Comparison of ENCODE assay signal across 21 mouse cellular contexts in genomic region chr14:88013186-88013585, GRCm38 (mm10).
DNase-seq lines count a peak whose midpoint lies in the region; ATAC-seq and TF ChIP-seq lines count a peak whose summit lies in the region.
"Had no signal": no experiment of that assay in that cellular context is flagged by ENCODE, and none has a peak within 500 bp of the region (broad histone marks: within the 10 kb centered on the region; RNA-seq: fewer than 3 reads in every experiment).

No protein-coding gene starts in this region.

- H3K36me3 ChIP-seq in lung, embryonic 15.5 days, result no peaks in the 10 kb centered on the region
- H3K36me3 ChIP-seq in lung, postnatal 0 days (ENCODE audit: insufficient read depth, low read length), result no peaks in the 10 kb centered on the region
- H3K36me3 ChIP-seq: embryonic facial prominence, embryonic 13.5 days; forebrain, embryonic 12.5 days; G1E; heart, embryonic 13.5 days; hindbrain, embryonic 15.5 days had no signal

- no peaks in the 10 kb centered on the region for H3K9me3 ChIP-seq in lung, embryonic 15.5 days
- H3K9me3 ChIP-seq in lung, postnatal 0 days (ENCODE audit: low read length), result no peaks in the 10 kb centered on the region
- H3K9me3 ChIP-seq: embryonic facial prominence, embryonic 13.5 days; forebrain, embryonic 12.5 days; G1E; heart, embryonic 13.5 days; hindbrain, embryonic 15.5 days had no signal

- no peak overlapping the region for H3K9ac ChIP-seq in lung, embryonic 15.5 days
- no peak overlapping the region for H3K9ac ChIP-seq in lung, postnatal 0 days (replicated peaks; ENCODE audit: low read depth)
- H3K9ac ChIP-seq: embryonic facial prominence, embryonic 13.5 days; forebrain, embryonic 12.5 days; heart, embryonic 13.5 days; hindbrain, embryonic 15.5 days had no signal

- H3K4me2 ChIP-seq in lung, embryonic 15.5 days, result no peak overlapping the region
- H3K4me2 ChIP-seq in lung, postnatal 0 days (replicated peaks; ENCODE audit: low read depth, low read length), result no peak overlapping the region
- H3K4me2 ChIP-seq: embryonic facial prominence, embryonic 13.5 days; forebrain, embryonic 12.5 days; heart, embryonic 13.5 days; hindbrain, embryonic 15.5 days had no signal

- no peak overlapping the region for H3K27ac ChIP-seq in lung, embryonic 15.5 days
- no peak overlapping the region for H3K27ac ChIP-seq in lung, postnatal 0 days (ENCODE audit: low read length)
- H3K27ac ChIP-seq: embryonic facial prominence, embryonic 13.5 days; forebrain, embryonic 12.5 days; heart, embryonic 13.5 days; hindbrain, embryonic 15.5 days had no signal

- DNase-seq in adrenal gland, postnatal 10 days, result peak; percentile 3
- no peak for DNase-seq in adrenal gland, adult 18-20 months (ENCODE audit: low spot score in 2 of 2)
- DNase-seq in heart, postnatal 4 days, result peak; percentile 9
- DNase-seq in heart, postnatal 14 days, result no peak
- DNase-seq in lung, postnatal 0 days (ENCODE audit: low spot score), result no peak
- DNase-seq in gastrocnemius, postnatal 25 days, result peak; percentile 23
- DNase-seq in cerebellum, adult 11 months, result no peak
- DNase-seq: adrenal gland, postnatal 14 days; B cell, adult 2 months; cerebellum, adult 18-20 months; cerebellum, adult 9-11 months; cerebellum, postnatal 36 days; heart, adult 11 months had no signal

- TF ChIP-seq EP300 in lung, postnatal 0 days (IDR thresholded peaks at IDR 0.05), result no peak

- H3K4me3 ChIP-seq in lung, embryonic 15.5 days, result no peak overlapping the region
- H3K4me3 ChIP-seq in lung, postnatal 0 days (ENCODE audit: low read depth, low read length), result no peak overlapping the region
- H3K4me3 ChIP-seq: embryonic facial prominence, embryonic 13.5 days; forebrain, embryonic 12.5 days; heart, embryonic 13.5 days; hindbrain, embryonic 15.5 days had no signal

- H3K27me3 ChIP-seq in lung, embryonic 15.5 days, result no peaks in the 10 kb centered on the region
- H3K27me3 ChIP-seq in lung, postnatal 0 days (replicated peaks; ENCODE audit: insufficient read depth, low read length), result no peaks in the 10 kb centered on the region
- H3K27me3 ChIP-seq: embryonic facial prominence, embryonic 13.5 days; forebrain, embryonic 12.5 days; heart, embryonic 13.5 days; hindbrain, embryonic 15.5 days had no signal

- H3K4me1 ChIP-seq in lung, embryonic 15.5 days, result peaks cover 6% of the 10 kb centered on the region; the same call in 1 of the 2 replicates
- H3K4me1 ChIP-seq in lung, postnatal 0 days (ENCODE audit: insufficient read depth, low read depth, low read length), result no peaks in the 10 kb centered on the region
- H3K4me1 ChIP-seq: embryonic facial prominence, embryonic 13.5 days; forebrain, embryonic 12.5 days; heart, embryonic 13.5 days; hindbrain, embryonic 15.5 days had no signal

- intact Hi-C loops in heart, postnatal 14 days (cut with DNase I), result no loop called here

- WGBS in lung, embryonic 15.5 days, result 67% methylated on average over 3 of the region's 3 CpGs
- 79% methylated on average over 3 of the region's 3 CpGs for WGBS in lung, postnatal 0 days

- no peak for TF ChIP-seq CTCF in lung, postnatal 0 days (IDR thresholded peaks at IDR 0.05)

- peak; percentile 8; the same call in 1 of the 2 replicates for ATAC-seq in lung, embryonic 15.5 days (ENCODE audit: borderline replicate concordance, extremely low read depth, low FRiP score, low TSS enrichment)
- no peak for ATAC-seq in lung, postnatal 0 days
- ATAC-seq: CD4-positive, CD25-positive, alpha-beta regulatory T cell, adult 4 months; forebrain, embryonic 16.5 days had no signal

Comparison
In these comparisons a context has a peak if more than half of its experiments do, and no peak if none do; other contexts are left out.
1. DNase-seq: peak in adrenal gland, postnatal 10 days (single experiment), heart, postnatal 4 days (single experiment) and gastrocnemius, postnatal 25 days (single experiment); none in adrenal gland, adult 18-20 months (0 of 2), heart, postnatal 14 days (0 of 2), lung, postnatal 0 days (single experiment) and cerebellum, adult 11 months (single experiment).